Mouse (Mus musculus) brain, embryonic 18.5 days (tissue): Measurements from ENCODE around the gene Rpusd1.
A peak's percentile ranks its signal among the peaks of the same experiment; 100 is the strongest.

Experiments
- DNase-seq: peaks from one replicate; pipeline ENCODE4 v3.0.0-alpha.2; 2012; ENCODE audit warnings: low read depth, low spot score

Gene Rpusd1

GRCm38 (mm10) chr17:25727265-25728008 lies at the start of gene Rpusd1, which contains the start of gene Chtf18:
Gene Rpusd1 (plus strand): TSS chr17:25727670.
Gene Chtf18 (minus strand): TSS chr17:25727419.
- peak; percentile 100 for DNase-seq

- no peak for DNase-seq
These were observed 49.5 kb upstream of the Rpusd1 start for GRCm38 (mm10) chr17:25677969-25678368.

- no peak for DNase-seq
These were observed 47.7 kb upstream of the Rpusd1 start for GRCm38 (mm10) chr17:25679818-25680217.

- no peak for DNase-seq
These were observed 45.8 kb upstream of the Rpusd1 start for GRCm38 (mm10) chr17:25681636-25682035.

- DNase-seq, result no peak
These were observed 41.1 kb upstream of the Rpusd1 start for GRCm38 (mm10) chr17:25686323-25686722.

- no peak for DNase-seq
These were observed 38.5 kb upstream of the Rpusd1 start for GRCm38 (mm10) chr17:25688922-25689321.

- no peak for DNase-seq
These were observed 31.2 kb upstream of the Rpusd1 start for GRCm38 (mm10) chr17:25696263-25696662.

GRCm38 (mm10) chr17:25698446-25698845 lies 29.0 kb upstream of the Rpusd1 start:
- DNase-seq, result peak; percentile 45

GRCm38 (mm10) chr17:25700863-25701496 lies 26.5 kb upstream of the Rpusd1 start:
- no peak for DNase-seq

- no peak for DNase-seq
These were observed 17.5 kb upstream of the Rpusd1 start for GRCm38 (mm10) chr17:25709994-25710393.

- no peak for DNase-seq
These were observed 16.3 kb upstream of the Rpusd1 start for GRCm38 (mm10) chr17:25711136-25711535.

- no peak for DNase-seq
These were observed 11.8 kb upstream of the Rpusd1 start for GRCm38 (mm10) chr17:25715627-25716026.

GRCm38 (mm10) chr17:25716130-25716529 lies 11.3 kb upstream of the Rpusd1 start:
- DNase-seq, result no peak

GRCm38 (mm10) chr17:25716711-25717637 lies 10.5 kb upstream of the Rpusd1 start, which contains the start of gene Gng13:
Gene Gng13 (plus strand): TSS chr17:25717171.
- no peak for DNase-seq

GRCm38 (mm10) chr17:25717691-25718090 lies 9.8 kb upstream of the Rpusd1 start:
- no peak for DNase-seq

- DNase-seq, result no peak
These were observed 6.0 kb upstream of the Rpusd1 start for GRCm38 (mm10) chr17:25721476-25721875.

- no peak for DNase-seq
These were observed 4.0 kb upstream of the Rpusd1 start for GRCm38 (mm10) chr17:25723470-25723869.

GRCm38 (mm10) chr17:25723919-25724318 lies 3.6 kb upstream of the Rpusd1 start:
- DNase-seq, result no peak

- DNase-seq, result no peak
These were observed 2.2 kb upstream of the Rpusd1 start for GRCm38 (mm10) chr17:25725264-25725663.

- DNase-seq, result no peak
These were observed 470 bp downstream of the Rpusd1 start for GRCm38 (mm10) chr17:25728009-25728270.

GRCm38 (mm10) chr17:25732082-25732481 lies 4.6 kb downstream of the Rpusd1 start:
- DNase-seq, result no peak

GRCm38 (mm10) chr17:25735246-25735645 lies 7.8 kb downstream of the Rpusd1 start:
- no peak for DNase-seq
